Mouse (Mus musculus): ENCODE data around the gene Napepld. TPM values are rescaled to one million over a fixed set of nuclear protein-coding genes. Genes with fewer than 3 reads are reported as not detected.
A peak's percentile ranks its signal among the peaks of the same experiment; 100 is the strongest.

Napepld gene
- total and polyA plus RNA-seq, 3 experiments, result 1.6 to 1.8 (median 1.7) TPM

DNA sequence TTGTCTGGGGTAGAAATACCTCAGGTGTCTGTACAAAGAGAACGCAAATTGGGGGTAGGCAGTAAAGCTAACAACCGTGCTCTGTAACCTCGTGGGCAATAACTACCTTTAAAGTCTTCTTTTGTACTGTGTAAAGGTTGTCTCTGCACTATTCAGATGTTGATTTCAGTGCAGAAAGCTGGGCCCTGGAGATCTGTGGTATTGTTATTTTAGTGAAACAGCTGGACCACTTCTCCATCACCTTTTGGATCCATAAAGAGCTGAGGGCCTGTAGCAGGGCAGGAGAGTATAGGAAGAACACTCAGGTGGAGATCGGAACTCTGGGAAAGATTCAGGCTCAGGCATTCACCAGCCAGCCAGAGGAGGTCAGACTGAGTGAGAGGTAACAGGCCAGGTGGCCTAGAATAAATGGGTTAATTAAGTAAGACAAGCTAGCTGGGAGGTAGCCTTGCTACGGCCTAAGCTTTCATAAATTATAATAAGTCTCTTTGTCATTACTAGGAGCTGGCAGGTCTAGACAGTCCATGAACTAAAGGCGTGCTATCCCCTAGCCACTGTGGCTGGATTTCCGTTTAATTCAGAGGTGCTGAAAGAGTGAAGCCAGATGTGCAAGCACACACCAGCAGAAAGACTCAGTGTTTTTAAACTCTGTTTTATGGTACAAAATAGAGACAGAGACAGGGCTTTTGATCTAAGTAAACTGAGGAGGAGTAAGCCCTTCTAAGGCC, 49.1 kb downstream of the Napepld start:
- Histone ChIP-seq H3K4me1 (ENCODE audit: control insufficient read depth in 1 of 2, insufficient read depth in 2 of 2) (peaks cover 4 to 21% of the 10 kb centered on the region in 2 experiments), H3K36me3 (replicated peaks in 1 of 2; ENCODE audit: control insufficient read depth in 1 of 2, insufficient read depth in 1 of 2, low read length in 1 of 2) (peaks cover 50 to 65% of the 10 kb centered on the region in 2 experiments), H3K27ac (ENCODE audit: insufficient read depth, low read depth) (no peak overlapping the region), H3K9ac (ENCODE audit: insufficient read depth, low read depth) (no peak overlapping the region), H3K4me3 (replicated peaks in 1 of 3; ENCODE audit: low read depth in 2 of 3, low read length in 2 of 3, poor library complexity in 1 of 3) (no peak overlapping the region), H3K9me3 (replicated peaks; ENCODE audit: low read length) (no peaks in the 10 kb centered on the region), H3K79me2 (replicated peaks; ENCODE audit: control insufficient read depth, extremely low read depth, insufficient read depth, poor library complexity, severe bottlenecking) (no peaks in the 10 kb centered on the region), H3K4me2 (ENCODE audit: insufficient read depth, low read depth, poor library complexity, severe bottlenecking) (no peak overlapping the region), H3K27me3 (replicated peaks) (no peaks in the 10 kb centered on the region)
- dilution Hi-C loops (cut with MboI; ENCODE audit: extremely low pct_ligation_motif_present, extremely low pct_unique_long_range_greater_than_20kb, low sequenced_read_pairs), result no loop called here
- in situ Hi-C loops (cut with MboI; ENCODE audit: low pct_ligation_motif_present, low pct_unique_long_range_greater_than_20kb, low sequenced_read_pairs), result no loop called here
- no peak for DNase-seq (ENCODE audit: extremely low read depth)
- TF ChIP-seq MAZ (IDR thresholded peaks at IDR 0.05; ENCODE audit: low read depth, low read length) (no peak), USF2 (conservative IDR thresholded peaks at IDR 0.05; ENCODE audit: low read depth, low read length) (no peak), KAT2A (IDR thresholded peaks at IDR 0.05; ENCODE audit: insufficient replicate concordance, low read length) (no peak), MAX (IDR thresholded peaks at IDR 0.05; ENCODE audit: low read length) (no peak), CHD2 (IDR thresholded peaks at IDR 0.05; ENCODE audit: low read length) (no peak), MXI1 (IDR thresholded peaks at IDR 0.05; ENCODE audit: low read depth, low read length) (no peak), POLR2AphosphoS2 (IDR thresholded peaks at IDR 0.05; ENCODE audit: low read depth, low read length) (no peak), BHLHE40 (IDR thresholded peaks at IDR 0.05; ENCODE audit: low read depth, low read length) (no peak), MAFK (IDR thresholded peaks at IDR 0.05; ENCODE audit: insufficient replicate concordance, low read length) (no peak), GABPA (IDR thresholded peaks at IDR 0.05; ENCODE audit: insufficient replicate concordance, low read depth, low read length) (no peak), CHD1 (IDR thresholded peaks at IDR 0.05; ENCODE audit: low read depth, low read length) (no peak), POLR2A (IDR thresholded peaks at IDR 0.05; ENCODE audit: low read depth, low read length) (no peak), SMC3 (IDR thresholded peaks at IDR 0.05; ENCODE audit: low read depth, low read length) (no peak), RAD21 (IDR thresholded peaks at IDR 0.05; ENCODE audit: low read depth, low read length) (no peak), UBTF (IDR thresholded peaks at IDR 0.05; ENCODE audit: low read depth, low read length) (no peak), USF1 (IDR thresholded peaks at IDR 0.05; ENCODE audit: low read depth, low read length) (no peak), ZNF384 (IDR thresholded peaks at IDR 0.05; ENCODE audit: low read depth, low read length) (no peak), ZMIZ1 (IDR thresholded peaks at IDR 0.05; ENCODE audit: low read depth, low read length) (no peak)

DNA sequence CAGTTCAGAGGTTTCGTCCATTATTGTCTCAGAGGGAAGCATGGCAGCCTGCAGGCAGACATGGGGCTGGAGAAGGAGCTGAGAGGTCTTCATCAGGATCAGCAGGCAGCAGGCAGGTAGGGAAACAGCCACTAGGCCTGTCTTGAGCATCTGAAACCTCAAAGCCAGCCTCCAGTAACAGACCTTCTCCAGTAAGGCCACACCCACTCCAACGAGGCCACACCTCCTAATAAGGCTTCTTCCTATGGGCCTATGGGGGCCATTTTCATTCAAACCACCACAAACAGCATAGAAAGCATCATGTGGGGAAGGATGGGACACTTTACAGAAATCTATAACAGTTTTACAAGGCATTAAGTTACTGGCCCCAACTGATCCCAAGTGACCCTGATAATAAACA, 50.5 kb downstream of the Napepld start:
- H3K9me3 ChIP-seq (replicated peaks; ENCODE audit: low read length), result no peaks in the 10 kb centered on the region
- peaks cover 4 to 28% of the 10 kb centered on the region in 2 experiments for H3K4me1 ChIP-seq (ENCODE audit: control insufficient read depth in 1 of 2, insufficient read depth in 2 of 2)
- peak; percentile 22 for DNase-seq (ENCODE audit: extremely low read depth)
- H3K36me3 ChIP-seq (replicated peaks in 1 of 2; ENCODE audit: control insufficient read depth in 1 of 2, insufficient read depth in 1 of 2, low read length in 1 of 2), result peaks cover 45 to 59% of the 10 kb centered on the region in 2 experiments
- TF ChIP-seq MAFK (IDR thresholded peaks at IDR 0.05; ENCODE audit: insufficient replicate concordance, low read length) (no peak), USF1 (IDR thresholded peaks at IDR 0.05; ENCODE audit: low read depth, low read length) (no peak), MXI1 (IDR thresholded peaks at IDR 0.05; ENCODE audit: low read depth, low read length) (no peak), ETS1 (conservative IDR thresholded peaks at IDR 0.05; ENCODE audit: low read depth, low read length) (no peak), TCF12 (IDR thresholded peaks at IDR 0.05; ENCODE audit: low read depth, low read length) (no peak), ZMIZ1 (IDR thresholded peaks at IDR 0.05; ENCODE audit: low read depth, low read length) (no peak), JUN (IDR thresholded peaks at IDR 0.05; ENCODE audit: insufficient read depth, low read depth, low read length) (no peak), CTCF (conservative IDR thresholded peaks at IDR 0.05 in 1 of 2, IDR thresholded peaks at IDR 0.05 in 1 of 2; ENCODE audit: low read depth in 2 of 2, low read length in 2 of 2) (no peak), CHD2 (IDR thresholded peaks at IDR 0.05; ENCODE audit: low read length) (no peak), SIN3A (IDR thresholded peaks at IDR 0.05; ENCODE audit: low read length) (no peak), MAX (IDR thresholded peaks at IDR 0.05; ENCODE audit: low read length) (no peak), RAD21 (IDR thresholded peaks at IDR 0.05; ENCODE audit: low read depth, low read length) (no peak), MYC (IDR thresholded peaks at IDR 0.05; ENCODE audit: low read depth, low read length) (no peak), NELFE (IDR thresholded peaks at IDR 0.05; ENCODE audit: low read depth, low read length) (no peak)
- dilution Hi-C loops (cut with MboI; ENCODE audit: extremely low pct_ligation_motif_present, extremely low pct_unique_long_range_greater_than_20kb, low sequenced_read_pairs), result no loop called here
- H3K9ac ChIP-seq (ENCODE audit: insufficient read depth, low read depth), result no peak overlapping the region
- H3K27ac ChIP-seq (ENCODE audit: insufficient read depth, low read depth), result no peak overlapping the region
- in situ Hi-C loops (cut with MboI; ENCODE audit: low pct_ligation_motif_present, low pct_unique_long_range_greater_than_20kb, low sequenced_read_pairs), result no loop called here
- no peak overlapping the region for H3K4me2 ChIP-seq (ENCODE audit: insufficient read depth, low read depth, poor library complexity, severe bottlenecking)
- H3K4me3 ChIP-seq (replicated peaks in 1 of 3; ENCODE audit: low read depth in 2 of 3, low read length in 2 of 3, poor library complexity in 1 of 3), result no peak overlapping the region
- H3K27me3 ChIP-seq (replicated peaks), result no peaks in the 10 kb centered on the region
- no peaks in the 10 kb centered on the region; the same call in 1 of the 2 replicates for H3K79me2 ChIP-seq (replicated peaks; ENCODE audit: control insufficient read depth, extremely low read depth, insufficient read depth, poor library complexity, severe bottlenecking)
